Mouse (Mus musculus) natural killer cell, adult 2 months (primary cell): ENCODE results near the gene Cnn2.

Experiments used
- DNase-seq, 2 experiments: peaks; one replicate each; pipeline ENCODE4 v3.0.0; 2022; ENCODE audit warnings: low spot score in 2 of 2

The Cnn2 gene

GRCm38 (mm10) chr10:79989272-79989786, 945 bp downstream of the Cnn2 start:
- DNase-seq, result no peak

- no peak for DNase-seq
Measured at GRCm38 (mm10) chr10:79989870-79990269, 1.5 kb downstream of the Cnn2 start.

- peak; percentile 35 to 37 for DNase-seq
Measured at GRCm38 (mm10) chr10:79991099-79991498, 2.7 kb downstream of the Cnn2 start.

GRCm38 (mm10) chr10:79991548-79991947, 3.2 kb downstream of the Cnn2 start:
- DNase-seq, result no peak

GRCm38 (mm10) chr10:79994397-79995115, 6.2 kb downstream of the Cnn2 start:
- DNase-seq, result peak; percentile 51 to 59

GRCm38 (mm10) chr10:79995636-79996035, 7.3 kb downstream of the Cnn2 start:
- DNase-seq, result no peak

- peak; percentile 93 to 94 for DNase-seq
Measured at GRCm38 (mm10) chr10:79996272-79997033, 8.1 kb downstream of the Cnn2 start, which contains the start of gene Abca7. Gene Abca7, plus strand, starts transcription at chr10:79996494.

- no peak for DNase-seq
Measured at GRCm38 (mm10) chr10:79997034-79997760, 8.8 kb downstream of the Cnn2 start.

GRCm38 (mm10) chr10:79997819-79998218, 9.4 kb downstream of the Cnn2 start:
- no peak for DNase-seq

- no peak for DNase-seq
Measured at GRCm38 (mm10) chr10:80001945-80002344, 13.6 kb downstream of the Cnn2 start.

GRCm38 (mm10) chr10:80002829-80003228, 14.4 kb downstream of the Cnn2 start:
- DNase-seq, result no peak

- DNase-seq, result no peak
Measured at GRCm38 (mm10) chr10:80003374-80004232, 15.2 kb downstream of the Cnn2 start.

GRCm38 (mm10) chr10:80004233-80004705, 15.9 kb downstream of the Cnn2 start:
- DNase-seq, result no peak

- no peak for DNase-seq
Measured at GRCm38 (mm10) chr10:80011740-80012139, 23.4 kb downstream of the Cnn2 start.

- DNase-seq, result no peak
Measured at GRCm38 (mm10) chr10:80013609-80014008, 25.2 kb downstream of the Cnn2 start.

GRCm38 (mm10) chr10:80014484-80015290, 26.3 kb downstream of the Cnn2 start:
- DNase-seq, result no peak

GRCm38 (mm10) chr10:80015583-80015982, 27.2 kb downstream of the Cnn2 start:
- DNase-seq, result peak in 1 of 2 experiments; percentile 68

GRCm38 (mm10) chr10:80016511-80016910, 28.1 kb downstream of the Cnn2 start, which contains the start of gene Arhgap45:
Gene Arhgap45, plus strand, starts transcription at chr10:80016653.
- peak; percentile 89 to 92 for DNase-seq

GRCm38 (mm10) chr10:80016931-80017330, 28.5 kb downstream of the Cnn2 start:
- no peak for DNase-seq

GRCm38 (mm10) chr10:80017361-80017760, 29.0 kb downstream of the Cnn2 start:
- DNase-seq, result peak; percentile 95 to 96
